In the genomic region with DNA sequence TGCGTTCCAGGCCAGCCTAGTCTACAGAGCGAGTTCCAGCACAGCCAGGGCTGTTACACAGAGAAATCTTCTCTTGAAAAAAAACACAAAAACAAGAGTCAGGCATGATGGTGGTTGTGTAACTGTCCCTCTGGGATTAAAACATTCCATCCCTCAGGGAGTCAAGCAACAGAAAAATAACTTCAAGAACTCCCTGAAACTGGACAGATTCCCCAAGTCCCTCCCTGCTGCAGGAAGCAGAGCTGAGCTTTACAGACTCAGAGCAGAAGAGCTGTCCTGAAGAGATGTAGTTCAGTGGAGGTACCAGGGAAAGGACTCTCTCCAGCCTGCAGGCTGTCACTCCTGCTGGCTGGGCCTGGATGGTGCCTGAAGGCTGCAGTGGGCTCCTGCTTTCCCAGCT, we compare ENCODE assay signal across 13 mouse cellular contexts. TPM values are rescaled to one million over a fixed set of nuclear protein-coding genes. Genes with fewer than 3 reads are reported as not detected.
DNase-seq lines count a peak whose midpoint lies in the region; ATAC-seq and TF ChIP-seq lines count a peak whose summit lies in the region.
"Had no signal": no experiment of that assay in that cellular context is flagged by ENCODE, and none has a peak within 500 bp of the region (broad histone marks: within the 10 kb centered on the region; RNA-seq: fewer than 3 reads in every experiment).

No protein-coding gene starts in this region.

- H3K4me3 ChIP-seq in heart, embryonic 11.5 days (ENCODE audit: low read depth, low read length) = no peak overlapping the region
- H3K4me3 ChIP-seq in lung, postnatal 0 days (ENCODE audit: low read depth, low read length) = no peak overlapping the region
- H3K4me3 ChIP-seq in heart, postnatal 0 days (ENCODE audit: low read depth, low read length) = no peak overlapping the region
- no peak overlapping the region for H3K4me3 ChIP-seq in stomach, embryonic 15.5 days (replicated peaks)
- H3K4me3 ChIP-seq: hindbrain, embryonic 15.5 days had no signal

- ATAC-seq in heart, embryonic 11.5 days (replicated peaks; ENCODE audit: insufficient number of reproducible peaks, low FRiP score, low TSS enrichment) = no peak
- ATAC-seq in lung, postnatal 0 days = 0 out of 2 replicates have a peak, but pooled peaks have one; percentile 1
- no peak for ATAC-seq in heart, postnatal 0 days (ENCODE audit: insufficient read depth, low read depth)
- ATAC-seq in stomach, embryonic 15.5 days (ENCODE audit: insufficient read depth, low FRiP score, low read depth) = no peak
- ATAC-seq: CD4-positive, CD25-positive, alpha-beta regulatory T cell, adult 4 months had no signal

- TF ChIP-seq CTCF in lung, postnatal 0 days (IDR thresholded peaks at IDR 0.05) = no peak
- TF ChIP-seq CTCF in heart, postnatal 0 days (IDR thresholded peaks at IDR 0.05; ENCODE audit: low read depth) = no peak

- peak; percentile 62 to 82 for DNase-seq in heart, adult 18-20 months
- peak; percentile 58 for DNase-seq in lung, postnatal 0 days (ENCODE audit: low spot score)
- no peak for DNase-seq in lung, adult 18-20 months
- no peak for DNase-seq in heart, postnatal 0 days (ENCODE audit: low spot score)
- DNase-seq in ovary, postnatal 36 days (ENCODE audit: low spot score) = no peak
- DNase-seq in spleen, adult 18-20 months = no peak
- DNase-seq: cerebellum, postnatal 10 days; thymus, postnatal 36 days had no signal

- H3K4me1 ChIP-seq in heart, embryonic 11.5 days (ENCODE audit: control insufficient read depth, insufficient read depth, low read length) = no peaks in the 10 kb centered on the region
- no peaks in the 10 kb centered on the region for H3K4me1 ChIP-seq in lung, postnatal 0 days (ENCODE audit: insufficient read depth, low read depth, low read length)
- H3K4me1 ChIP-seq in heart, postnatal 0 days (ENCODE audit: control insufficient read depth, insufficient read depth) = no peaks in the 10 kb centered on the region
- 0 out of 2 replicates have a peak, but pooled peaks cover 4% of the 10 kb centered on the region for H3K4me1 ChIP-seq in stomach, embryonic 15.5 days

- H3K4me2 ChIP-seq in heart, embryonic 11.5 days = no peak overlapping the region
- H3K4me2 ChIP-seq in lung, postnatal 0 days (replicated peaks; ENCODE audit: low read depth, low read length) = peak overlapping the region; percentile 20; the same call in 1 of the 2 replicates
- H3K4me2 ChIP-seq in heart, postnatal 0 days (ENCODE audit: low read depth, low read length) = peak overlapping the region; percentile 5; the same call in 1 of the 2 replicates
- no peak overlapping the region for H3K4me2 ChIP-seq in stomach, embryonic 15.5 days
- H3K4me2 ChIP-seq: hindbrain, embryonic 15.5 days; liver, embryonic 11.5 days had no signal

- H3K9ac ChIP-seq in heart, embryonic 11.5 days (ENCODE audit: low read depth, low read length) = no peak overlapping the region
- H3K9ac ChIP-seq in lung, postnatal 0 days (replicated peaks; ENCODE audit: low read depth) = no peak overlapping the region
- no peak overlapping the region for H3K9ac ChIP-seq in heart, postnatal 0 days (replicated peaks; ENCODE audit: low read depth, low read length)
- H3K9ac ChIP-seq in stomach, embryonic 15.5 days = no peak overlapping the region
- H3K9ac ChIP-seq: hindbrain, embryonic 15.5 days had no signal

- WGBS in heart, embryonic 11.5 days (ENCODE audit: insufficient replicate concordance) = 83% methylated on average over 2 of the region's 2 CpGs
- WGBS in lung, postnatal 0 days = 87% methylated on average over 2 of the region's 2 CpGs
- 72% methylated on average over 2 of the region's 2 CpGs for WGBS in heart, postnatal 0 days
- 89% methylated on average over 2 of the region's 2 CpGs for WGBS in stomach, embryonic 15.5 days

- no peak for TF ChIP-seq EP300 in lung, postnatal 0 days (IDR thresholded peaks at IDR 0.05)
- no peak for TF ChIP-seq EP300 in heart, postnatal 0 days (IDR thresholded peaks at IDR 0.05; ENCODE audit: low read depth)

- H3K27ac ChIP-seq in heart, embryonic 11.5 days (ENCODE audit: low read depth, low read length) = no peak overlapping the region
- H3K27ac ChIP-seq in lung, postnatal 0 days (ENCODE audit: low read length) = peak overlapping the region; percentile 57
- peak overlapping the region; percentile 32; the same call in 1 of the 2 replicates for H3K27ac ChIP-seq in heart, postnatal 0 days (ENCODE audit: low read depth)
- 0 out of 2 replicates have a peak overlapping the region, but pooled peaks have one; percentile 11 for H3K27ac ChIP-seq in stomach, embryonic 15.5 days
- H3K27ac ChIP-seq: hindbrain, embryonic 15.5 days had no signal

- no peaks in the 10 kb centered on the region for H3K36me3 ChIP-seq in heart, embryonic 11.5 days (ENCODE audit: control insufficient read depth, insufficient read depth, low read length)
- H3K36me3 ChIP-seq in lung, postnatal 0 days (ENCODE audit: insufficient read depth, low read length) = no peaks in the 10 kb centered on the region
- no peaks in the 10 kb centered on the region for H3K36me3 ChIP-seq in heart, postnatal 0 days (replicated peaks; ENCODE audit: control insufficient read depth, insufficient read depth, low read length)
- no peaks in the 10 kb centered on the region for H3K36me3 ChIP-seq in stomach, embryonic 15.5 days
- H3K36me3 ChIP-seq: hindbrain, embryonic 15.5 days had no signal

- H3K9me3 ChIP-seq in heart, embryonic 11.5 days (replicated peaks; ENCODE audit: control insufficient read depth, low read length) = no peaks in the 10 kb centered on the region
- no peaks in the 10 kb centered on the region for H3K9me3 ChIP-seq in lung, postnatal 0 days (ENCODE audit: low read length)
- H3K9me3 ChIP-seq in heart, postnatal 0 days (replicated peaks; ENCODE audit: control insufficient read depth, low read length) = no peaks in the 10 kb centered on the region
- H3K9me3 ChIP-seq in stomach, embryonic 15.5 days = no peaks in the 10 kb centered on the region
- H3K9me3 ChIP-seq: hindbrain, embryonic 15.5 days had no signal

- no peaks in the 10 kb centered on the region for H3K27me3 ChIP-seq in heart, embryonic 11.5 days (ENCODE audit: control insufficient read depth, insufficient read depth, low read length)
- H3K27me3 ChIP-seq in lung, postnatal 0 days (replicated peaks; ENCODE audit: insufficient read depth, low read length) = no peaks in the 10 kb centered on the region
- no peaks in the 10 kb centered on the region for H3K27me3 ChIP-seq in heart, postnatal 0 days (ENCODE audit: control insufficient read depth, insufficient read depth, low read length)
- no peaks in the 10 kb centered on the region for H3K27me3 ChIP-seq in stomach, embryonic 15.5 days (replicated peaks)

RNA-seq across cellular contexts. Expression of a gene that starts 4.6 kb away (rescaled TPM):
- total RNA-seq in heart, adult 18-20 months (2021) = 1 to 10 TPM; 2.9 to 3.0 TPM
- polyA plus RNA-seq in heart, embryonic 11.5 days (2014; fragmentation: Nextera tagmentation; extraction: Ambion mirVana) = 7.7 and 7.9 TPM in 2 replicates
- polyA plus RNA-seq in lung, postnatal 0 days (2015; fragmentation: Nextera tagmentation; extraction: Ambion mirVana) = 15.6 and 16.9 TPM in 2 replicates
- 14.0 and 15.4 TPM in 2 replicates for total RNA-seq in heart, postnatal 0 days (2014; rRNA removed; ENCODE audit: low replicate concordance)
- polyA plus RNA-seq in heart, postnatal 0 days (2015; fragmentation: Nextera tagmentation; extraction: Ambion mirVana) = 7.0 TPM in 2 replicates
- 17.2 and 18.1 TPM in 2 replicates for polyA plus RNA-seq in stomach, embryonic 15.5 days (2015; fragmentation: Nextera tagmentation; extraction: Ambion mirVana)

RNA-seq across cellular contexts. Expression of a gene that starts 47.0 kb away (rescaled TPM):
- 10 to 100 TPM; 22.4 to 30.2 TPM for total RNA-seq in heart, adult 18-20 months (2021)
- polyA plus RNA-seq in heart, embryonic 11.5 days (2014; fragmentation: Nextera tagmentation; extraction: Ambion mirVana) = 54.4 and 56.5 TPM in 2 replicates
- polyA plus RNA-seq in lung, postnatal 0 days (2015; fragmentation: Nextera tagmentation; extraction: Ambion mirVana) = 32.3 and 36.5 TPM in 2 replicates
- total RNA-seq in heart, postnatal 0 days (2014; rRNA removed; ENCODE audit: low replicate concordance) = 13.5 and 20.8 TPM in 2 replicates
- polyA plus RNA-seq in heart, postnatal 0 days (2015; fragmentation: Nextera tagmentation; extraction: Ambion mirVana) = 32.2 and 33.7 TPM in 2 replicates
- polyA plus RNA-seq in stomach, embryonic 15.5 days (2015; fragmentation: Nextera tagmentation; extraction: Ambion mirVana) = 45.7 and 51.4 TPM in 2 replicates

RNA-seq across cellular contexts. Expression of a gene that starts 47.3 kb away (rescaled TPM):
- total RNA-seq in heart, adult 18-20 months (2021) = 10 to 100 TPM; 74.1 to 78.0 TPM
- polyA plus RNA-seq in heart, embryonic 11.5 days (2014; fragmentation: Nextera tagmentation; extraction: Ambion mirVana) = 319 and 337 TPM in 2 replicates
- 159 and 182 TPM in 2 replicates for polyA plus RNA-seq in lung, postnatal 0 days (2015; fragmentation: Nextera tagmentation; extraction: Ambion mirVana)
- 97.3 and 101 TPM in 2 replicates for total RNA-seq in heart, postnatal 0 days (2014; rRNA removed; ENCODE audit: low replicate concordance)
- polyA plus RNA-seq in heart, postnatal 0 days (2015; fragmentation: Nextera tagmentation; extraction: Ambion mirVana) = 221 and 222 TPM in 2 replicates
- 330 and 336 TPM in 2 replicates for polyA plus RNA-seq in stomach, embryonic 15.5 days (2015; fragmentation: Nextera tagmentation; extraction: Ambion mirVana)

RNA-seq across cellular contexts. Expression of a gene that starts 58.2 kb away (rescaled TPM):
- total RNA-seq in heart, adult 18-20 months (2021) = under 1 TPM in 1 of 2 experiments, not detected in 1; 0.69 TPM
- 5.5 and 5.8 TPM in 2 replicates for polyA plus RNA-seq in heart, embryonic 11.5 days (2014; fragmentation: Nextera tagmentation; extraction: Ambion mirVana)
- 1.8 and 2.8 TPM in 2 replicates for polyA plus RNA-seq in lung, postnatal 0 days (2015; fragmentation: Nextera tagmentation; extraction: Ambion mirVana)
- 1.9 and 3.6 TPM in 2 replicates for total RNA-seq in heart, postnatal 0 days (2014; rRNA removed; ENCODE audit: low replicate concordance)
- polyA plus RNA-seq in heart, postnatal 0 days (2015; fragmentation: Nextera tagmentation; extraction: Ambion mirVana) = 1.1 and 1.6 TPM in 2 replicates
- 1.5 and 1.7 TPM in 2 replicates for polyA plus RNA-seq in stomach, embryonic 15.5 days (2015; fragmentation: Nextera tagmentation; extraction: Ambion mirVana)
- polyA plus RNA-seq: CD4-positive, CD25-positive, alpha-beta regulatory T cell, adult 4 months had no signal

Comparison
In these comparisons a context has a peak if more than half of its experiments do, and no peak if none do; other contexts are left out.
1. DNase-seq: peak in heart, adult 18-20 months (2 of 2) and lung, postnatal 0 days (single experiment); none in lung, adult 18-20 months (0 of 2), heart, postnatal 0 days (single experiment), ovary, postnatal 36 days (single experiment) and spleen, adult 18-20 months (0 of 2).
2. H3K4me2 ChIP-seq: peak in lung, postnatal 0 days (single experiment) and heart, postnatal 0 days (single experiment); none in heart, embryonic 11.5 days (single experiment) and stomach, embryonic 15.5 days (single experiment).